14 mouse cellular contexts compared by ENCODE assay signal in the genomic region with DNA sequence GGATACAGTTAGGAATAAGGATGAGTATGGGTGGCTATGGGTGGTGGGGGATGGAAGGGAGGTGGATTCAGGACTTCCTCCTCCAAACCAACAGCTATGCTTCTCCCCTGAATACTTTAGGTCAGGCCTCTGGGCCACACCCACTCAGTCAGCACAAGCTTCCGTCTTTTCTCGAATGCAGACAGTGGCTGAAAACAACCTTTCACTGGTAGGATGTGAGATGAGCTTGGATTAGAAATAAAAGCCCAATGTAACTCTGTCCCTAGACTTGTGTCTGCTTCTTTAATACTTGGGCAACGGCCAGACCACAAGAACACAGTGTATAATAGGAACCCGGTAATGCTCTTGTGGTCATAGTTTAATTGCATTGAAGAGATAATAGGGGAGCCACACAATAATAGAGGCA. TPM values are rescaled to one million over a fixed set of nuclear protein-coding genes. Genes with fewer than 3 reads are reported as not detected.
DNase-seq lines count a peak whose midpoint lies in the region; ATAC-seq and TF ChIP-seq lines count a peak whose summit lies in the region.
"Had no signal": no experiment of that assay in that cellular context is flagged by ENCODE, and none has a peak within 500 bp of the region (broad histone marks: within the 10 kb centered on the region; RNA-seq: fewer than 3 reads in every experiment).

No protein-coding gene starts in this region.

- ATAC-seq in hematopoietic stem cell, adult 5-6 weeks (replicated peaks in 1 of 2; ENCODE audit: insufficient read depth in 1 of 2, low FRiP score in 2 of 2, low TSS enrichment in 1 of 2, low read depth in 1 of 2, poor library complexity in 2 of 2, severe bottlenecking in 2 of 2), result peak; percentile 76 to 77
- ATAC-seq in megakaryocyte progenitor cell, adult 5-6 weeks (replicated peaks; ENCODE audit: poor library complexity), result peak; percentile 86
- ATAC-seq in forebrain, embryonic 15.5 days (replicated peaks), result no peak
- ATAC-seq: forebrain, postnatal 0 days; hindbrain, embryonic 16.5 days; midbrain, embryonic 13.5 days had no signal

- H3K27me3 ChIP-seq in CH12.LX (replicated peaks), result no peaks in the 10 kb centered on the region
- H3K27me3 ChIP-seq in kidney, adult 2 months (replicated peaks; ENCODE audit: control insufficient read depth, insufficient read depth, low read length), result no peaks in the 10 kb centered on the region
- H3K27me3 ChIP-seq in forebrain, embryonic 15.5 days, result no peaks in the 10 kb centered on the region
- H3K27me3 ChIP-seq: limb, embryonic 12.5 days; midbrain, embryonic 13.5 days; stomach, embryonic 15.5 days had no signal

- no peaks in the 10 kb centered on the region for H3K36me3 ChIP-seq in CH12.LX (replicated peaks in 1 of 2; ENCODE audit: control insufficient read depth in 1 of 2, insufficient read depth in 1 of 2, low read length in 1 of 2)
- H3K36me3 ChIP-seq in kidney, adult 2 months (ENCODE audit: control insufficient read depth, insufficient read depth, low read length), result no peaks in the 10 kb centered on the region
- H3K36me3 ChIP-seq in forebrain, embryonic 15.5 days, result no peaks in the 10 kb centered on the region
- H3K36me3 ChIP-seq: limb, embryonic 12.5 days; midbrain, embryonic 13.5 days; stomach, embryonic 15.5 days had no signal

- H3K9ac ChIP-seq in CH12.LX (ENCODE audit: insufficient read depth, low read depth), result no peak overlapping the region
- no peak overlapping the region for H3K9ac ChIP-seq in forebrain, embryonic 15.5 days (replicated peaks)
- H3K9ac ChIP-seq: forebrain, postnatal 0 days; limb, embryonic 12.5 days; midbrain, embryonic 13.5 days; stomach, embryonic 15.5 days had no signal

- no peak overlapping the region for H3K4me2 ChIP-seq in CH12.LX (ENCODE audit: insufficient read depth, low read depth, poor library complexity, severe bottlenecking)
- no peak overlapping the region for H3K4me2 ChIP-seq in forebrain, embryonic 15.5 days (replicated peaks)
- H3K4me2 ChIP-seq: limb, embryonic 12.5 days; midbrain, embryonic 13.5 days; stomach, embryonic 15.5 days had no signal

- TF ChIP-seq POLR2A in CH12.LX (IDR thresholded peaks at IDR 0.05; ENCODE audit: low read depth, low read length), result peak; percentile 29; the same call in 1 of the 2 replicates
- TF ChIP-seq POLR2A in kidney, adult 2 months (IDR thresholded peaks at IDR 0.05; ENCODE audit: low read depth, low read length), result no peak

- TF ChIP-seq CTCF in CH12.LX (conservative IDR thresholded peaks at IDR 0.05 in 1 of 2, IDR thresholded peaks at IDR 0.05 in 1 of 2; ENCODE audit: low read depth in 2 of 2, low read length in 2 of 2), result no peak
- TF ChIP-seq CTCF in kidney, adult 2 months (conservative IDR thresholded peaks at IDR 0.05; ENCODE audit: insufficient read depth, insufficient read length, low read depth, low read length), result no peak

- no peaks in the 10 kb centered on the region for H3K79me2 ChIP-seq in CH12.LX (replicated peaks; ENCODE audit: control insufficient read depth, extremely low read depth, insufficient read depth, poor library complexity, severe bottlenecking)

- TF ChIP-seq EP300 in CH12.LX (IDR thresholded peaks at IDR 0.05; ENCODE audit: low read length), result no peak

- in situ Hi-C loops in CH12.LX (cut with MboI; ENCODE audit: low pct_ligation_motif_present, low pct_unique_long_range_greater_than_20kb, low sequenced_read_pairs), result no loop called here

- dilution Hi-C loops in CH12.LX (cut with MboI; ENCODE audit: extremely low pct_ligation_motif_present, extremely low pct_unique_long_range_greater_than_20kb, low sequenced_read_pairs), result no loop called here

- no peak for TF ChIP-seq RAD21 in CH12.LX (IDR thresholded peaks at IDR 0.05; ENCODE audit: low read depth, low read length)

- peaks cover 0 to 18% of the 10 kb centered on the region in 2 experiments; a peak in 2 of 4 replicates for H3K4me1 ChIP-seq in CH12.LX (ENCODE audit: control insufficient read depth in 1 of 2, insufficient read depth in 2 of 2)
- no peaks in the 10 kb centered on the region for H3K4me1 ChIP-seq in kidney, adult 2 months (ENCODE audit: control insufficient read depth, insufficient read depth, low read length)
- H3K4me1 ChIP-seq in forebrain, embryonic 15.5 days, result peaks cover 6% of the 10 kb centered on the region; the same call in 1 of the 2 replicates
- H3K4me1 ChIP-seq: limb, embryonic 12.5 days; stomach, embryonic 15.5 days had no signal

- peak; percentile 75 for DNase-seq in A20 (ENCODE audit: low read depth, low spot score)
- peak; percentile 56 for DNase-seq in CH12.LX (ENCODE audit: extremely low read depth)
- no peak for DNase-seq in kidney, adult 2 months
- no peak for DNase-seq in cerebellum, adult 9-11 months
- DNase-seq: embryo, embryonic 11 days; forebrain, postnatal 0 days had no signal

- peak overlapping the region in 1 of 3 experiments; percentile 15 for H3K4me3 ChIP-seq in CH12.LX (replicated peaks in 1 of 3; ENCODE audit: low read depth in 2 of 3, low read length in 2 of 3, poor library complexity in 1 of 3)
- H3K4me3 ChIP-seq in kidney, adult 2 months (ENCODE audit: insufficient read depth, low read depth, low read length), result no peak overlapping the region
- no peak overlapping the region for H3K4me3 ChIP-seq in forebrain, embryonic 15.5 days
- H3K4me3 ChIP-seq: layer of hippocampus, adult 2 months; limb, embryonic 12.5 days; midbrain, embryonic 13.5 days; stomach, embryonic 15.5 days had no signal

- WGBS in kidney, adult 2 months, result 60% methylated on average over 4 of the region's 4 CpGs
- WGBS in forebrain, embryonic 15.5 days, result 33% methylated on average over 4 of the region's 4 CpGs

- H3K27ac ChIP-seq in CH12.LX (ENCODE audit: insufficient read depth, low read depth), result no peak overlapping the region
- H3K27ac ChIP-seq in kidney, adult 2 months (ENCODE audit: insufficient read depth, low read depth, low read length), result no peak overlapping the region
- H3K27ac ChIP-seq in forebrain, embryonic 15.5 days (replicated peaks), result no peak overlapping the region
- H3K27ac ChIP-seq: layer of hippocampus, adult 2 months; limb, embryonic 12.5 days; midbrain, embryonic 13.5 days; stomach, embryonic 15.5 days had no signal

- H3K9me3 ChIP-seq in CH12.LX (replicated peaks; ENCODE audit: low read length), result no peaks in the 10 kb centered on the region
- no peaks in the 10 kb centered on the region for H3K9me3 ChIP-seq in forebrain, embryonic 15.5 days
- H3K9me3 ChIP-seq: limb, embryonic 12.5 days; midbrain, embryonic 13.5 days; stomach, embryonic 15.5 days had no signal

TF ChIP-seq in CH12.LX, 34 proteins besides CTCF, POLR2A, EP300 and RAD21:
- no peak for TF ChIP-seq RCOR1 (conservative IDR thresholded peaks at IDR 0.05; ENCODE audit: low read depth, low read length)
- peak; percentile 38; the same call in 1 of the 2 replicates for TF ChIP-seq NELFE (IDR thresholded peaks at IDR 0.05; ENCODE audit: low read depth, low read length)
- peak; percentile 51 for TF ChIP-seq ELF1 (IDR thresholded peaks at IDR 0.05; ENCODE audit: low read depth, low read length)
TF ChIP-seq in CH12.LX: peak in this region for 2.

RNA-seq across cellular contexts. Expression of a gene that starts 10.6 kb away (rescaled TPM):
- total RNA-seq in CH12.LX (2012; rRNA removed) (41.7 and 45.0 TPM in 2 replicates), CH12.LX (2014; rRNA removed) (64.4 and 66.5 TPM in 2 replicates)
- polyA plus RNA-seq in CH12.LX (2012; ENCODE audit: insufficient read length, low read depth), result 125 and 129 TPM in 2 replicates
- 21.8 and 27.7 TPM in 2 replicates for total RNA-seq in hematopoietic stem cell, adult 5-6 weeks (2017)
- 73.3 and 75.4 TPM in 2 replicates for total RNA-seq in megakaryocyte progenitor cell, adult 5-6 weeks (2015)
- 84.1 and 102 TPM in 2 replicates for total RNA-seq in megakaryocyte progenitor cell, adult 5-6 weeks (2017)
- 5.3 and 7.4 TPM in 2 replicates for polyA plus RNA-seq in kidney, adult 2 months (2012; rRNA removed)
- 55.1 and 58.6 TPM in 2 replicates for polyA plus RNA-seq in forebrain, embryonic 15.5 days (2015; fragmentation: Nextera tagmentation; extraction: Ambion mirVana)

RNA-seq across cellular contexts. Expression of a gene that starts 11.0 kb away (rescaled TPM):
- total RNA-seq in CH12.LX (2012; rRNA removed), result 0.92 and 1.9 TPM in 2 replicates
- 0.27 and 0.31 TPM in 2 replicates for total RNA-seq in CH12.LX (2014; rRNA removed)
- polyA plus RNA-seq in CH12.LX (2012; ENCODE audit: insufficient read length, low read depth), result 0.69 and 0.75 TPM in 2 replicates
- total RNA-seq in hematopoietic stem cell, adult 5-6 weeks (2017), result 0.13 and 0.60 TPM in 2 replicates
- total RNA-seq in megakaryocyte progenitor cell, adult 5-6 weeks (2015), result 0.22 and 0.25 TPM in 2 replicates
- 0.24 and 0.25 TPM in 2 replicates for total RNA-seq in megakaryocyte progenitor cell, adult 5-6 weeks (2017)
- 9.3 and 10.8 TPM in 2 replicates for polyA plus RNA-seq in kidney, adult 2 months (2012; rRNA removed)
- polyA plus RNA-seq in forebrain, embryonic 15.5 days (2015; fragmentation: Nextera tagmentation; extraction: Ambion mirVana), result 1.6 and 1.7 TPM in 2 replicates

Comparison
In these comparisons a context has a peak if more than half of its experiments do, and no peak if none do; other contexts are left out.
1. DNase-seq: peak in A20 (single experiment) and CH12.LX (single experiment); none in kidney, adult 2 months (single experiment) and cerebellum, adult 9-11 months (single experiment).